Mouse (Mus musculus): ENCODE results near the gene Uchl5. TPM values are rescaled to one million over a fixed set of nuclear protein-coding genes. Genes with fewer than 3 reads are reported as not detected.

The Uchl5 gene
- polyA plus RNA-seq, 1 experiment, result 5.0 TPM

- Histone ChIP-seq H3K4me3 (ENCODE audit: control insufficient read depth, insufficient read depth, low read length) (no peak overlapping the region), H3K27me3 (ENCODE audit: control insufficient read depth, insufficient read depth, low read length) (no peaks in the 10 kb centered on the region), H3K36me3 (ENCODE audit: control insufficient read depth, insufficient read depth, low read length) (no peaks in the 10 kb centered on the region), H3K4me1 (replicated peaks; ENCODE audit: control insufficient read depth, insufficient read depth, low read length) (no peaks in the 10 kb centered on the region), H3K27ac (ENCODE audit: control insufficient read depth, insufficient read depth, low read length) (no peak overlapping the region)
- WGBS, result 93% methylated on average over 2 of the region's 2 CpGs
- DNase-seq, result no peak
- no peak for TF ChIP-seq CTCF (IDR thresholded peaks at IDR 0.05; ENCODE audit: borderline replicate concordance, control insufficient read depth, extremely low read depth, insufficient read depth, low read length, poor library complexity)
- TF ChIP-seq POLR2A (IDR thresholded peaks at IDR 0.05; ENCODE audit: control insufficient read depth, extremely low read depth, insufficient read depth, low read length, poor library complexity), result no peak
Observed at GRCm38 (mm10) chr1:143852779-143853358, 75.8 kb downstream of the Uchl5 start.

- H3K27ac ChIP-seq (ENCODE audit: control insufficient read depth, insufficient read depth, low read length), result no peak overlapping the region
Observed at GRCm38 (mm10) chr1:143853691-143854115, 76.6 kb downstream of the Uchl5 start.

GRCm38 (mm10) chr1:143855706-143856105 is 78.6 kb downstream of the Uchl5 start:
- Histone ChIP-seq H3K36me3 (ENCODE audit: control insufficient read depth, insufficient read depth, low read length) (no peaks in the 10 kb centered on the region), H3K27ac (ENCODE audit: control insufficient read depth, insufficient read depth, low read length) (no peak overlapping the region), H3K4me3 (ENCODE audit: control insufficient read depth, insufficient read depth, low read length) (no peak overlapping the region), H3K4me1 (replicated peaks; ENCODE audit: control insufficient read depth, insufficient read depth, low read length) (no peaks in the 10 kb centered on the region), H3K27me3 (ENCODE audit: control insufficient read depth, insufficient read depth, low read length) (no peaks in the 10 kb centered on the region)
- no peak for DNase-seq
- TF ChIP-seq CTCF (IDR thresholded peaks at IDR 0.05; ENCODE audit: borderline replicate concordance, control insufficient read depth, extremely low read depth, insufficient read depth, low read length, poor library complexity), result no peak
- TF ChIP-seq POLR2A (IDR thresholded peaks at IDR 0.05; ENCODE audit: control insufficient read depth, extremely low read depth, insufficient read depth, low read length, poor library complexity), result no peak
- WGBS, result 95% methylated on average over 5 of the region's 5 CpGs

More at GRCm38 (mm10) chr1:143853691-143854115, 76.6 kb downstream of the Uchl5 start:
- H3K27me3 ChIP-seq (ENCODE audit: control insufficient read depth, insufficient read depth, low read length), result no peaks in the 10 kb centered on the region
- no peak overlapping the region for H3K4me3 ChIP-seq (ENCODE audit: control insufficient read depth, insufficient read depth, low read length)
- H3K36me3 ChIP-seq (ENCODE audit: control insufficient read depth, insufficient read depth, low read length), result no peaks in the 10 kb centered on the region
- H3K4me1 ChIP-seq (replicated peaks; ENCODE audit: control insufficient read depth, insufficient read depth, low read length), result no peaks in the 10 kb centered on the region
- TF ChIP-seq CTCF (IDR thresholded peaks at IDR 0.05; ENCODE audit: borderline replicate concordance, control insufficient read depth, extremely low read depth, insufficient read depth, low read length, poor library complexity), result no peak
- TF ChIP-seq POLR2A (IDR thresholded peaks at IDR 0.05; ENCODE audit: control insufficient read depth, extremely low read depth, insufficient read depth, low read length, poor library complexity), result no peak
- no peak for DNase-seq
- 74% methylated on average over 8 of the region's 8 CpGs for WGBS

Other genes starting within 250 kb of the Uchl5 start
- gene B3galt2, start 136.6 kb upstream of the Uchl5 start, polyA plus RNA-seq (2012; rRNA removed), result 0.22 and 0.24 TPM in 2 replicates
- 2.7 and 3.6 TPM in 2 replicates for gene Cdc73, start 74.4 kb upstream of the Uchl5 start, polyA plus RNA-seq (2012; rRNA removed)
- 20.9 and 28.3 TPM in 2 replicates for gene Glrx2, start 60.9 kb upstream of the Uchl5 start, polyA plus RNA-seq (2012; rRNA removed)
- gene Trove2, start 204 bp upstream of the Uchl5 start, polyA plus RNA-seq (2012; rRNA removed), result 0.75 and 0.97 TPM in 2 replicates
- 4.3 and 5.9 TPM in 2 replicates for gene Rgs2, start 226.9 kb downstream of the Uchl5 start, polyA plus RNA-seq (2012; rRNA removed)